ENCODE assay signal across 19 mouse cellular contexts in genomic region chr12:117269310-117269709, GRCm38 (mm10).
DNase-seq lines count a peak whose midpoint lies in the region; ATAC-seq and TF ChIP-seq lines count a peak whose summit lies in the region.
"Had no signal": no experiment of that assay in that cellular context is flagged by ENCODE, and none has a peak within 500 bp of the region (broad histone marks: within the 10 kb centered on the region; RNA-seq: fewer than 3 reads in every experiment).

No protein-coding gene starts in this region.

- H3K36me3 ChIP-seq in hindbrain, embryonic 13.5 days, result peaks cover 16% of the 10 kb centered on the region; the same call in 1 of the 2 replicates
- H3K36me3 ChIP-seq in midbrain, embryonic 12.5 days, result peaks cover 64% of the 10 kb centered on the region
- H3K36me3 ChIP-seq in neural tube, embryonic 15.5 days, result no peaks in the 10 kb centered on the region
- H3K36me3 ChIP-seq: heart, embryonic 15.5 days had no signal

- peak; percentile 22; the same call in 1 of the 2 replicates for ATAC-seq in hindbrain, embryonic 13.5 days (ENCODE audit: low FRiP score)
- 0 out of 2 replicates have a peak, but pooled peaks have one; percentile 5 for ATAC-seq in midbrain, embryonic 12.5 days (ENCODE audit: low FRiP score, low read depth)
- no peak for ATAC-seq in neural tube, embryonic 15.5 days (ENCODE audit: low FRiP score)
- ATAC-seq: intestine, embryonic 16.5 days had no signal

- H3K27ac ChIP-seq in left cerebral cortex, adult 2 months, result peak overlapping the region; percentile 40; the same call in 1 of the 2 replicates
- peak overlapping the region; percentile 66 for H3K27ac ChIP-seq in hindbrain, embryonic 13.5 days
- peak overlapping the region; percentile 75 for H3K27ac ChIP-seq in midbrain, embryonic 12.5 days (replicated peaks)
- peak overlapping the region; percentile 58 for H3K27ac ChIP-seq in neural tube, embryonic 15.5 days (replicated peaks)
- H3K27ac ChIP-seq: embryonic facial prominence, embryonic 10.5 days; heart, embryonic 15.5 days had no signal

- DNase-seq in left cerebral cortex, adult 2 months (ENCODE audit: extremely low spot score in 1 of 2, low spot score in 2 of 2), result no peak
- DNase-seq in left cerebral cortex, postnatal 36 days (ENCODE audit: low spot score in 2 of 2), result no peak
- DNase-seq in lung, adult 2 months, result no peak
- DNase-seq in embryo, embryonic 10.5 days (ENCODE audit: low spot score), result no peak
- no peak for DNase-seq in ovary, postnatal 10 days (ENCODE audit: low spot score)
- DNase-seq: cerebellum, adult 2 months; cerebellum, postnatal 36 days; gastrocnemius, postnatal 10 days; heart, adult 18-20 months; heart, postnatal 4 days; kidney, postnatal 4 days; liver; lung, postnatal 14 days had no signal

- H3K4me1 ChIP-seq in hindbrain, embryonic 13.5 days (replicated peaks), result peaks cover 56% of the 10 kb centered on the region
- peaks cover 63% of the 10 kb centered on the region for H3K4me1 ChIP-seq in midbrain, embryonic 12.5 days
- peaks cover 34% of the 10 kb centered on the region for H3K4me1 ChIP-seq in neural tube, embryonic 15.5 days
- no peaks in the 10 kb centered on the region for H3K4me1 ChIP-seq in lung, adult 2 months (ENCODE audit: control insufficient read depth, insufficient read depth, low read length)
- H3K4me1 ChIP-seq: heart, embryonic 15.5 days had no signal

- 43% methylated on average over 4 of the region's 4 CpGs for WGBS in hindbrain, embryonic 13.5 days
- 40% methylated on average over 4 of the region's 4 CpGs for WGBS in midbrain, embryonic 12.5 days
- WGBS in neural tube, embryonic 15.5 days, result 44% methylated on average over 4 of the region's 4 CpGs
- WGBS in lung, adult 2 months, result 89% methylated on average over 4 of the region's 4 CpGs

- intact Hi-C loops in left cerebral cortex, adult 2 months (cut with DNase I), result no loop called here
- intact Hi-C loops in left cerebral cortex, postnatal 36 days (cut with DNase I), result no loop called here

- no peak for TF ChIP-seq POLR2A in lung, adult 2 months (IDR thresholded peaks at IDR 0.05; ENCODE audit: borderline replicate concordance, extremely low read depth, low read depth, low read length)

- no peak overlapping the region for H3K4me3 ChIP-seq in left cerebral cortex, adult 2 months
- H3K4me3 ChIP-seq in hindbrain, embryonic 13.5 days, result no peak overlapping the region
- H3K4me3 ChIP-seq in midbrain, embryonic 12.5 days, result no peak overlapping the region
- H3K4me3 ChIP-seq in neural tube, embryonic 15.5 days (replicated peaks), result no peak overlapping the region
- no peak overlapping the region for H3K4me3 ChIP-seq in lung, adult 2 months (replicated peaks; ENCODE audit: extremely low read depth, low read depth, low read length)
- H3K4me3 ChIP-seq: embryonic facial prominence, embryonic 10.5 days; heart, embryonic 15.5 days had no signal

- H3K4me2 ChIP-seq in hindbrain, embryonic 13.5 days, result no peak overlapping the region
- no peak overlapping the region for H3K4me2 ChIP-seq in midbrain, embryonic 12.5 days (replicated peaks)
- no peak overlapping the region for H3K4me2 ChIP-seq in neural tube, embryonic 15.5 days
- H3K4me2 ChIP-seq: heart, embryonic 15.5 days had no signal

- H3K27me3 ChIP-seq in hindbrain, embryonic 13.5 days, result no peaks in the 10 kb centered on the region
- no peaks in the 10 kb centered on the region for H3K27me3 ChIP-seq in midbrain, embryonic 12.5 days
- no peaks in the 10 kb centered on the region for H3K27me3 ChIP-seq in neural tube, embryonic 15.5 days (replicated peaks)
- H3K27me3 ChIP-seq: heart, embryonic 15.5 days had no signal

- H3K9me3 ChIP-seq in hindbrain, embryonic 13.5 days, result no peaks in the 10 kb centered on the region
- H3K9me3 ChIP-seq in midbrain, embryonic 12.5 days, result no peaks in the 10 kb centered on the region
- no peaks in the 10 kb centered on the region for H3K9me3 ChIP-seq in neural tube, embryonic 15.5 days (replicated peaks)
- H3K9me3 ChIP-seq: embryonic facial prominence, embryonic 10.5 days; heart, embryonic 15.5 days had no signal

- TF ChIP-seq CTCF in left cerebral cortex, adult 2 months (IDR thresholded peaks at IDR 0.05), result no peak
- TF ChIP-seq CTCF in lung, adult 2 months (IDR thresholded peaks at IDR 0.05; ENCODE audit: insufficient read depth, low read length), result no peak

- no peak overlapping the region for H3K9ac ChIP-seq in hindbrain, embryonic 13.5 days
- H3K9ac ChIP-seq in midbrain, embryonic 12.5 days (replicated peaks), result no peak overlapping the region
- H3K9ac ChIP-seq in neural tube, embryonic 15.5 days (replicated peaks), result no peak overlapping the region
- H3K9ac ChIP-seq: heart, embryonic 15.5 days had no signal
